10 mouse cellular contexts compared by ENCODE assay signal in genomic region chr11:109641498-109642222, GRCm38 (mm10). TPM values are rescaled to one million over a fixed set of nuclear protein-coding genes. Genes with fewer than 3 reads are reported as not detected.
DNase-seq lines count a peak whose midpoint lies in the region; ATAC-seq lines count a peak whose summit lies in the region.
"Had no signal": no experiment of that assay in that cellular context is flagged by ENCODE, and none has a peak within 500 bp of the region (broad histone marks: within the 10 kb centered on the region; RNA-seq: fewer than 3 reads in every experiment).

No protein-coding gene starts in this region.

- intact Hi-C loops in heart, postnatal 10 days (cut with DNase I), result no loop called here
- intact Hi-C loops in gastrocnemius, postnatal 14 days (cut with DNase I; ENCODE audit: low total_unique reads), result no loop called here

- no peaks in the 10 kb centered on the region for H3K36me3 ChIP-seq in lung, embryonic 16.5 days (ENCODE audit: control insufficient read depth, insufficient read depth, low read length)
- H3K36me3 ChIP-seq: liver, embryonic 12.5 days had no signal

- peak; percentile 74 for DNase-seq in 3T3-L1 (ENCODE audit: low read depth, low spot score)
- peak; percentile 74 for DNase-seq in adrenal gland, postnatal 10 days
- DNase-seq in heart, postnatal 10 days, result peak; percentile 80 to 85
- DNase-seq in cerebellum, postnatal 36 days, result no peak
- DNase-seq in thymus, postnatal 4 days, result no peak
- no peak for DNase-seq in gastrocnemius, postnatal 14 days
- DNase-seq: layer of hippocampus, adult 9-11 months; right cerebral cortex, postnatal 14 days had no signal

- H3K27me3 ChIP-seq in lung, embryonic 16.5 days (ENCODE audit: control insufficient read depth, insufficient read depth, low read depth, low read length), result no peaks in the 10 kb centered on the region

- no peak overlapping the region for H3K9ac ChIP-seq in lung, embryonic 16.5 days (ENCODE audit: low read length)
- H3K9ac ChIP-seq: liver, embryonic 12.5 days had no signal

- H3K4me2 ChIP-seq in lung, embryonic 16.5 days (ENCODE audit: low read depth, low read length), result no peak overlapping the region
- H3K4me2 ChIP-seq: liver, embryonic 12.5 days had no signal

- H3K9me3 ChIP-seq in lung, embryonic 16.5 days (ENCODE audit: control insufficient read depth, low read length), result no peaks in the 10 kb centered on the region
- H3K9me3 ChIP-seq: liver, embryonic 12.5 days had no signal

- H3K27ac ChIP-seq in lung, embryonic 16.5 days (ENCODE audit: low read length), result peak overlapping the region; percentile 44
- H3K27ac ChIP-seq: liver, embryonic 12.5 days had no signal

- H3K4me3 ChIP-seq in lung, embryonic 16.5 days (ENCODE audit: low read length), result no peak overlapping the region
- H3K4me3 ChIP-seq: liver, embryonic 12.5 days had no signal

- 63% methylated on average over 5 of the region's 5 CpGs for WGBS in lung, embryonic 16.5 days

- peak; percentile 86 for ATAC-seq in lung, embryonic 16.5 days (ENCODE audit: low read depth)
- ATAC-seq: liver, embryonic 12.5 days had no signal

- H3K4me1 ChIP-seq in lung, embryonic 16.5 days (replicated peaks; ENCODE audit: control insufficient read depth, insufficient read depth, low read length), result peaks cover 11% of the 10 kb centered on the region
- H3K4me1 ChIP-seq: liver, embryonic 12.5 days had no signal

RNA-seq across cellular contexts. Expression of gene Prkar1a, which starts 7.5 kb away (rescaled TPM):
- total RNA-seq in adrenal gland, postnatal 10 days (2021), result 100 to 1,000 TPM; 331 to 344 TPM
- 100 to 1,000 TPM; 550 to 591 TPM for total RNA-seq in heart, postnatal 10 days (2021)
- polyA plus RNA-seq in lung, embryonic 16.5 days (2015; fragmentation: Nextera tagmentation; extraction: Ambion mirVana), result 393 and 407 TPM in 2 replicates
- total RNA-seq in gastrocnemius, postnatal 14 days (2021), result 100 to 1,000 TPM; 172 to 199 TPM

RNA-seq across cellular contexts. Expression of gene Wipi1, which starts 29.9 kb away (rescaled TPM):
- total RNA-seq in adrenal gland, postnatal 10 days (2021), result 10 to 100 TPM; 35.0 to 44.2 TPM
- 100 to 1,000 TPM; 101 to 112 TPM for total RNA-seq in heart, postnatal 10 days (2021)
- 44.2 and 46.4 TPM in 2 replicates for polyA plus RNA-seq in lung, embryonic 16.5 days (2015; fragmentation: Nextera tagmentation; extraction: Ambion mirVana)
- 10 to 100 TPM; 59.7 to 62.2 TPM for total RNA-seq in gastrocnemius, postnatal 14 days (2021)

Comparison
In these comparisons a context has a peak if more than half of its experiments do, and no peak if none do; other contexts are left out.
1. DNase-seq: peak in 3T3-L1 (single experiment), adrenal gland, postnatal 10 days (single experiment) and heart, postnatal 10 days (2 of 2); none in cerebellum, postnatal 36 days (0 of 2), thymus, postnatal 4 days (single experiment) and gastrocnemius, postnatal 14 days (single experiment).